Mouse (Mus musculus): ENCODE results near the gene Tnni1.

Tnni1 gene

GRCm38 (mm10) chr1:135800192-135800950 is 21.1 kb downstream of the Tnni1 start:
- DNase-seq (ENCODE audit: inconsistent ontology term), result no peak

- DNase-seq (ENCODE audit: inconsistent ontology term), result no peak
Measured at GRCm38 (mm10) chr1:135807546-135807945, 28.3 kb downstream of the Tnni1 start.

GRCm38 (mm10) chr1:135810180-135810579 is 30.9 kb downstream of the Tnni1 start:
- DNase-seq (ENCODE audit: inconsistent ontology term), result no peak

GRCm38 (mm10) chr1:135811016-135811646 is 31.9 kb downstream of the Tnni1 start:
- DNase-seq (ENCODE audit: inconsistent ontology term), result peak; percentile 70

- DNase-seq (ENCODE audit: inconsistent ontology term), result no peak
Measured at GRCm38 (mm10) chr1:135812205-135812604, 33.0 kb downstream of the Tnni1 start.

- no peak for DNase-seq (ENCODE audit: inconsistent ontology term)
Measured at GRCm38 (mm10) chr1:135812618-135813017, 33.4 kb downstream of the Tnni1 start.

- DNase-seq (ENCODE audit: inconsistent ontology term), result no peak
Measured at GRCm38 (mm10) chr1:135813071-135813470, 33.8 kb downstream of the Tnni1 start.

GRCm38 (mm10) chr1:135813687-135814395 is 34.6 kb downstream of the Tnni1 start:
- DNase-seq (ENCODE audit: inconsistent ontology term), result no peak

- no peak for DNase-seq (ENCODE audit: inconsistent ontology term)
Measured at GRCm38 (mm10) chr1:135814531-135814930, 35.3 kb downstream of the Tnni1 start.

GRCm38 (mm10) chr1:135817595-135817994 is 38.4 kb downstream of the Tnni1 start:
- no peak for DNase-seq (ENCODE audit: inconsistent ontology term)

GRCm38 (mm10) chr1:135818481-135819086 is 39.4 kb downstream of the Tnni1 start, which contains the start of gene Lad1:
Lad1 (plus strand) TSS chr1:135818598.
- peak; percentile 35 for DNase-seq (ENCODE audit: inconsistent ontology term)

- no peak for DNase-seq (ENCODE audit: inconsistent ontology term)
Measured at GRCm38 (mm10) chr1:135820071-135820470, 40.8 kb downstream of the Tnni1 start.

GRCm38 (mm10) chr1:135820736-135821364 is 41.6 kb downstream of the Tnni1 start:
- no peak for DNase-seq (ENCODE audit: inconsistent ontology term)

- no peak for DNase-seq (ENCODE audit: inconsistent ontology term)
Measured at GRCm38 (mm10) chr1:135821780-135822179, 42.5 kb downstream of the Tnni1 start.

GRCm38 (mm10) chr1:135828918-135829317 is 49.7 kb downstream of the Tnni1 start:
- DNase-seq (ENCODE audit: inconsistent ontology term), result peak; percentile 49

- DNase-seq (ENCODE audit: inconsistent ontology term), result no peak
Measured at GRCm38 (mm10) chr1:135834206-135834859, 55.1 kb downstream of the Tnni1 start.

GRCm38 (mm10) chr1:135834983-135835382 is 55.7 kb downstream of the Tnni1 start:
- no peak for DNase-seq (ENCODE audit: inconsistent ontology term)

- DNase-seq (ENCODE audit: inconsistent ontology term), result no peak
Measured at GRCm38 (mm10) chr1:135835716-135836483, 56.7 kb downstream of the Tnni1 start, which contains the start of gene Tnnt2. Tnnt2 (plus strand) TSS chr1:135836354.

- DNase-seq (ENCODE audit: inconsistent ontology term), result no peak
Measured at GRCm38 (mm10) chr1:135838626-135839025, 59.4 kb downstream of the Tnni1 start.

GRCm38 (mm10) chr1:135839065-135839464 is 59.8 kb downstream of the Tnni1 start:
- no peak for DNase-seq (ENCODE audit: inconsistent ontology term)

Measured in Muller cell, postnatal 12 days (primary cell).